Mouse (Mus musculus) urinary bladder, postnatal 14 days (tissue): ENCODE data around the gene Cryba2.
A peak's percentile ranks its signal among the peaks of the same experiment; 100 is the strongest.

Source experiments
- DNase-seq: peaks from one replicate; pipeline ENCODE4 v3.0.0; 2021; ENCODE audit warnings: low spot score

Cryba2 gene

GRCm38 (mm10) chr1:74884196-74885141, 8.5 kb downstream of the Cryba2 start:
- DNase-seq = no peak

GRCm38 (mm10) chr1:74883441-74883840, 9.5 kb downstream of the Cryba2 start:
- DNase-seq = no peak

GRCm38 (mm10) chr1:74882828-74883227, 10.1 kb downstream of the Cryba2 start:
- no peak for DNase-seq

GRCm38 (mm10) chr1:74882055-74882734, 10.7 kb downstream of the Cryba2 start:
- DNase-seq = no peak

- DNase-seq = peak; percentile 63
Measured at GRCm38 (mm10) chr1:74880785-74881360, 12.1 kb downstream of the Cryba2 start.

- DNase-seq = no peak
Measured at GRCm38 (mm10) chr1:74877199-74877598, 15.7 kb downstream of the Cryba2 start.

DNA sequence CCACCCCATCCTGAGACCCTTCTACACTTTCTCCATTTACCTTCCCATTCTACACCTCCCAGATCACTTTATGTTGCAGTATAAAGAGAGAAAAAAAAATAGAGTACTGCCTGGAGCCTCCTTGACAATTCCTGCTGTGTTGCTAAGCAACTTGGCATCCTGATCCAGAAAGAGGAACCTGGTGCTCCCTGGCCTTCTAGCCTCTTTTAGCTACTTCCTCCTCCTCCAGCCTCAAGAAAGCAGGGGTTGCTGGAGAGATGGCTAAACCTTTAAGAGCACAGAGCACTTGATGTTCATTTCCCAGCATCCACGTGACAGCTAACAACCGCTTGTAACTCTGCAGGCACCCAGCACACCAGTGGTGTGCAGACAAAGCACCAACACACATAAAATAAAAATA, 20.7 kb downstream of the Cryba2 start:
- DNase-seq = no peak

DNA sequence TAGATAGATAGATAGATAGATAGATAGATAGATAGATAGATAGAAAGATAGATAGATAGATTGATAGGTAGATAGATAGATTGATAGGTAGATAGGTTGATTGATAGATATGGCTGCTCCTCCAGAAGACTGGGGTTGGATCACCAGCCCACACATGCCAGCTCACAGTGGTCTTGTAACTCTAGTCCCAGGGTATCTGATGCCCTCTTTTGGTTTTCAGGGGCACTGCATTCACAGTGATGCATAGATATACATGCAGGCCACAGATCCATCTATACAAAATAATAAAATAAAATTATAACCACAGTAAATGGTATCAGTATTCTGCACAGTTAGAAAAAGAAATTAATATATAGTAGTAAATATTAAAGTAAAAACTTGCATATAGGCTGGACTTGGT, 31.2 kb downstream of the Cryba2 start:
- no peak for DNase-seq

DNA sequence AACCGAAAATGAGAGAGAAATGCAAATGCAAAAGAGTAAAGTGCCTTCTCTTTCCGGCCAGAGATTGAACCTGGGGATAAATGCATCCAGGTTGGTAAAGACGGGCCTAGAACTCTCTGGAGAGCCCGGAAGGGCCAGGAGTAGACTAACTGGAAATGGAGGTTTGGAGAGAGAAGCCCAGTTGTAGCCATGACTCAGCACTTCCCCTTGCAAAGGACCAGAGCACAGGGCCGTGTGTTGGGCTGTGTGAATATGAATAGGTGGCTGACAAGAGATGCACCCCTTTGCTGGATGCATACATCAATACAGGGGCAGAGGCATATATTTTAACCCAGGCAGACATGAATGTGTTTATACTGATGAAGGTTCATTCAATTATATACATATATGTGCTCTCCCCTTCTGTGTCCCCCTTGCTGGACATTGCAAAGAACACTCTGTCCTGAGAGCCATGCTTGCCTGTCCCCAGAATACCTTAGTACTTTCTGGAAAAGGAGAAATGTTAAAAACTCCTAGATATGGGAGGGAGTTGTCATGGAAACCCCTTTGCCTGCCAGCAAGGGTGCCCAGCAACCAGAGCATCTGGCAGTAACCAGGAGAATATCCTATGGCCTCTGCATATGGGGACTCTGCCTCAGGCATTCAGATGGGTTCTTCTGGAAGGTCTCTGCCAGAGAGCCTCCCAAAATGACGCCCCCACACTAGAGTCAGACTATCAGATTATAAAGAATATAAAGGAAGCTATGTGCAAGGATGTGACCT, 33.5 kb downstream of the Cryba2 start:
- no peak for DNase-seq

DNA sequence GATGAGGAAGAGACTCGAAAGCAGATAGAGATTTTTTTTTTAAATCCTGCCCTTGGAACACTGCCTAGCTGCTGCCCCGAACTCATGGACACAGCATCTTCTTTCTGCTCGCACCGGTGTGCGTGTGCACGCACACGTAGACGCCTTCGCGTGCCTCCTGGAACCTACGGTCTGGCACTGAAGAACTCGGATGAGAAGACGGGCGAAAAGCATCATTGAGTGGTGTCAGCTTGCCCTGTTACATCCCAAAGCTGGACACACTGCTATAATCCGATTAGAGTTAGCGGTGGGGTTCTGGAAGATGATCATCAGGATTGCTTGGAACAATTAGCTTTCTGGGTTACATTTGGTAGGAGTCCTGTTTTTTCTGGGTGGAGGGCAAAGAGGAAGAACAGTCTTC, 34.1 kb downstream of the Cryba2 start:
- DNase-seq = no peak

- DNase-seq = peak; percentile 63
Measured at GRCm38 (mm10) chr1:74858171-74858719, 34.7 kb downstream of the Cryba2 start.

GRCm38 (mm10) chr1:74857677-74858076, 35.3 kb downstream of the Cryba2 start:
- no peak for DNase-seq

DNA sequence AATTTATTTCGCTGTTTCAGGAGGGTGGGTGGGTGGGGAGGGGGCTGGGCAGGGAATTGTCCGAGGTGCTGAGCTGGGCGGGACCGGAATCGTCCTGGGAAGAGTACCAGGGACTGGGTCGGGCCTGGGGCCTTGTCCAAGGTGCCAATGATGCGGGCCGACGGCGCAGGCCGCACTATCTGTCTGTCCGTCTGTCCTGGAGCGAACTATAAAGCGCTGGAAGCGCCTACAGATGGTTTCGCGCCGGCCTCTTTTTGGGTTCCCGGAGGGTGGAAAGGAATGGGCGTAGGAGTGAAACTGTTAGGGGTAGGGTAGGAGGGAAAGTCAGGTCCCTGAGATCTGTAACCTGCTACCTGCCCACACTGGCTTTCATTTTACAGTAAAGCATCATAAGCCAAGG, 35.7 kb downstream of the Cryba2 start:
- DNase-seq = no peak

- DNase-seq = no peak
Measured at GRCm38 (mm10) chr1:74856791-74857190, 36.2 kb downstream of the Cryba2 start.

DNA sequence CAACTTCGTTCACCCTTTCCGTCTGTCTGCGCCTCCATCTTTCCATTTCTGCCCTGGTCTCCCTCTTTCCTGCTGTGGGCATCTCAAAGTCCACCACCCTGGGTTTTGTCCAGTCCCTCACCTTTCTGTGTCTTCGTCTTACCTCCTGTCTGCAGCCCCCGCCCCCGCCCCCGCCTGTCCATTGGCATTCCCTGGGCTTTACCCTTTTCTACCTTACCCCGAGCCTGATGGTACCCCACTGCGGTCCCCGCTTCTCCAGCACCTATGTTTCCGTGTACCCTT, 36.6 kb downstream of the Cryba2 start:
- no peak for DNase-seq

- no peak for DNase-seq
Measured at GRCm38 (mm10) chr1:74855651-74856438, 37.1 kb downstream of the Cryba2 start.

- DNase-seq = peak; percentile 3
Measured at GRCm38 (mm10) chr1:74855156-74855555, 37.8 kb downstream of the Cryba2 start.

GRCm38 (mm10) chr1:74854306-74855056, 38.5 kb downstream of the Cryba2 start, which contains the start of gene Cdk5r2:
TSS of gene Cdk5r2 (plus strand) at chr1:74854934.
- DNase-seq = peak; percentile 84

DNA sequence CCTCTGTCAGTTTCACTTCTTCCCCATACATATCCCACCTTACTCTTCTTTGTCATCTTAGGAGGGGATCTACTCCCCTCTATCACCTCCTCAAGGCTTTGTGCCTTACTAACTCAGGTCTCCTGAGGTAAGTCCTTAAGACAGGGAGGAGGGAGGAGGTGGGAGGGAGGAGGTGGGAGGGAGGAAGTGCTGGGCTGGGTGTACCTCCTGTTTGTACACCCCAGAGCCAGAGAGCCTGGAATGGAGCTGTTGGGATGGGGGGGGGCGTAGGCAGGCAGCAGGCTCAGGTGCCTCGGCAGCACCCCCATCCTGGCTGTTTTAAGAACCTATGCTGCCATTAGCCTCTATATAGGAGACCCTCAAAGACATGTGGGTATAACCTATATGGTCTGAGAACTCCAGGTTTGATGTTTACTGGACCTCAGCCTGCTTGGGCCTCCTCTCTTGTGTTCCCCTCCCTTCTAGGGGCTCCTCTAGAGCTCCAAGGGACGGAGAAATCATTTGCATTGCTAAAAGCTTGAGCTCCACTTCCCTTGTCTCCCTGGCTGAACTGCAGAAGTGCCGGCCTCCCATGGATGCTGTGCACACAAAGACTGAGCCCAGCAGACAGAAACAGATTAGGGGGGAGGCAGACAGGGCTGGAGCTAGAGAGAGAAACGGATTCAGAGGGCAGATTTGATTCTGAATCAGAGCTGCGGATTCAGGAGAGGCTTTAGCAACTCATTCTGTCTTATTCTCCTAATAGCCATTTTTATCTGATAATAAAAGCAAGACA, 41.8 kb downstream of the Cryba2 start:
- no peak for DNase-seq

- no peak for DNase-seq
Measured at GRCm38 (mm10) chr1:74850251-74850650, 42.7 kb downstream of the Cryba2 start.
